Mouse (Mus musculus) MEL (cell line): ENCODE measurements around the gene Foxn3. TPM values are rescaled to one million over a fixed set of nuclear protein-coding genes. Genes with fewer than 3 reads are reported as not detected.

Source experiments
- DNase-seq: peaks from one replicate; pipeline ENCODE4 v3.0.0; 2011; ENCODE audit warnings: low read depth, low spot score
- H3K27ac ChIP-seq: 2 replicates; pipeline ENCODE4 v1.5.1; 2012; ENCODE audit warnings: low read depth, mild to moderate bottlenecking, control low read depth, low read length, moderate library complexity; ENCODE audit not compliant: control insufficient read depth
- H3K27me3 ChIP-seq, 2 experiments: fragments of 150-350 bp in 1 of 2; sonication (generic) in 1 of 2; 2 replicates each; pipeline ENCODE4 v1.6.1; 2012; ENCODE audit warnings: low read length in 2 of 2, mild to moderate bottlenecking in 2 of 2, improper control_type of control experiment in 1 of 2, moderate library complexity in 1 of 2; ENCODE audit not compliant: insufficient read depth in 2 of 2, control insufficient read depth in 1 of 2
- H3K36me3 ChIP-seq, 2 experiments: 2 replicates each; pipeline ENCODE4 v1.6.1; 2012 to 2014; ENCODE audit warnings: low read length in 2 of 2, improper control_type of control experiment in 1 of 2, inconsistent platforms in 1 of 2, mild to moderate bottlenecking in 1 of 2; ENCODE audit not compliant: insufficient read depth in 2 of 2, control insufficient read depth in 1 of 2
- H3K4me1 ChIP-seq, 2 experiments: fragments of 150-350 bp in 1 of 2; sonication (generic) in 1 of 2; 2 replicates each; pipeline ENCODE4 v1.6.1; 2012; ENCODE audit warnings: low read length in 2 of 2, improper control_type of control experiment in 1 of 2, mild to moderate bottlenecking in 1 of 2; ENCODE audit not compliant: insufficient read depth in 2 of 2, control insufficient read depth in 1 of 2
- H3K4me3 ChIP-seq, 2 experiments: fragments of 150-350 bp in 1 of 2; sonication (generic) in 1 of 2; 2 replicates each; pipeline ENCODE4 v1.5.1; 2012; ENCODE audit warnings: low read depth in 2 of 2, low read length in 2 of 2, mild to moderate bottlenecking in 2 of 2, moderate library complexity in 2 of 2, control low read depth in 1 of 2, improper control_type of control experiment in 1 of 2; ENCODE audit not compliant: control insufficient read depth in 1 of 2, insufficient read depth in 1 of 2
- H3K79me2 ChIP-seq: 2 replicates; pipeline ENCODE4 v1.6.1; 2012; ENCODE audit warnings: mild to moderate bottlenecking, low read length, moderate library complexity; ENCODE audit not compliant: control insufficient read depth, poor library complexity, insufficient read depth
- H3K9ac ChIP-seq: 2 replicates; pipeline ENCODE4 v1.6.1; 2012; ENCODE audit warnings: low read depth, mild to moderate bottlenecking, control low read depth, low read length, moderate library complexity; ENCODE audit not compliant: control insufficient read depth, poor library complexity, severe bottlenecking
- H3K9me3 ChIP-seq: fragments of 150-350 bp; sonication (generic); replicated peaks from 2 replicates; pipeline ENCODE4 v1.6.1; 2012; ENCODE audit warnings: mild to moderate bottlenecking, low read length, improper control_type of control experiment, moderate library complexity; ENCODE audit not compliant: insufficient read depth
- CHD2 ChIP-seq: IDR thresholded peaks from 2 replicates; pipeline ENCODE4 v1.6.1; 2011; ENCODE audit warnings: low read length, improper control_type of control experiment
- CTCF ChIP-seq, 3 experiments: IDR thresholded peaks in 2 of 3; conservative IDR thresholded peaks in 1 of 3; 2 replicates each; pipeline ENCODE4 v1.5.1; 2011 to 2012; ENCODE audit warnings: low read length in 3 of 3, low read depth in 2 of 3, mild to moderate bottlenecking in 2 of 3, improper control_type of control experiment in 1 of 3, inconsistent platforms in 1 of 3, mixed read lengths in 1 of 3, moderate library complexity in 1 of 3; ENCODE audit not compliant: control insufficient read depth in 1 of 3, insufficient read depth in 1 of 3, poor library complexity in 1 of 3, severe bottlenecking in 1 of 3
- E2F4 ChIP-seq: IDR thresholded peaks from 2 replicates; pipeline ENCODE4 v1.6.1; 2011; ENCODE audit warnings: low read depth, low read length, improper control_type of control experiment, borderline replicate concordance
- EP300 ChIP-seq, 2 experiments: IDR thresholded peaks; 2 replicates each; pipeline ENCODE4 v1.6.1; 2011; ENCODE audit warnings: improper control_type of control experiment in 2 of 2, low read length in 2 of 2, low read depth in 1 of 2, mild to moderate bottlenecking in 1 of 2
- ETS1 ChIP-seq: IDR thresholded peaks from 2 replicates; pipeline ENCODE4 v1.6.1; 2012; ENCODE audit warnings: low read depth, mild to moderate bottlenecking, inconsistent platforms, low read length, improper control_type of control experiment, moderate library complexity
- GABPA ChIP-seq: IDR thresholded peaks from 2 replicates; pipeline ENCODE4 v1.6.1; 2012; ENCODE audit warnings: low read depth, mild to moderate bottlenecking, inconsistent platforms, low read length, improper control_type of control experiment, moderate library complexity
- HCFC1 ChIP-seq: IDR thresholded peaks from 2 replicates; pipeline ENCODE4 v1.6.1; 2012; ENCODE audit warnings: low read depth, mild to moderate bottlenecking, inconsistent platforms, low read length, improper control_type of control experiment, moderate library complexity
- JUND ChIP-seq: IDR thresholded peaks from 2 replicates; pipeline ENCODE4 v1.6.1; 2011; ENCODE audit warnings: low read depth, mild to moderate bottlenecking, improper control_type of control experiment, low read length
- KAT2A ChIP-seq: conservative IDR thresholded peaks from 2 replicates; pipeline ENCODE4 v1.6.1; 2012; ENCODE audit warnings: low read depth, low read length, improper control_type of control experiment, inconsistent platforms
- MAFK ChIP-seq: IDR thresholded peaks from 2 replicates; pipeline ENCODE4 v1.6.1; 2011; ENCODE audit warnings: low read depth, mild to moderate bottlenecking, low read length, improper control_type of control experiment, borderline replicate concordance
- MEF2A ChIP-seq: IDR thresholded peaks from 2 replicates; pipeline ENCODE4 v1.6.1; 2014; ENCODE audit warnings: low read depth, mild to moderate bottlenecking, inconsistent platforms, low read length, improper control_type of control experiment; ENCODE audit not compliant: poor library complexity, insufficient replicate concordance, severe bottlenecking; ENCODE audit errors: extremely low read depth
- MYB ChIP-seq: IDR thresholded peaks from 2 replicates; pipeline ENCODE4 v1.6.1; 2011; ENCODE audit warnings: mild to moderate bottlenecking, low read depth, low read length, improper control_type of control experiment
- MYC ChIP-seq: IDR thresholded peaks from 2 replicates; pipeline ENCODE4 v1.6.1; 2011; ENCODE audit warnings: low read depth, mild to moderate bottlenecking, low read length, improper control_type of control experiment, moderate library complexity
- POLR2AphosphoS2 ChIP-seq: IDR thresholded peaks from 2 replicates; pipeline ENCODE4 v1.6.1; 2011; ENCODE audit warnings: low read length, improper control_type of control experiment
- RAD21 ChIP-seq: IDR thresholded peaks from 2 replicates; pipeline ENCODE4 v1.6.1; 2011; ENCODE audit warnings: mild to moderate bottlenecking, low read depth, low read length, improper control_type of control experiment
- SIN3A ChIP-seq: IDR thresholded peaks from 2 replicates; pipeline ENCODE4 v1.6.1; 2012; ENCODE audit warnings: low read length, improper control_type of control experiment, inconsistent platforms
- TAL1 ChIP-seq: IDR thresholded peaks from 2 replicates; pipeline ENCODE4 v1.6.1; 2012; ENCODE audit warnings: mild to moderate bottlenecking, inconsistent platforms, low read length, moderate library complexity, mixed read lengths
- TBP ChIP-seq: IDR thresholded peaks from 2 replicates; pipeline ENCODE4 v1.8.0; 2011; ENCODE audit warnings: low read depth, low read length, improper control_type of control experiment
- UBTF ChIP-seq: IDR thresholded peaks from 2 replicates; pipeline ENCODE4 v1.6.1; 2012; ENCODE audit warnings: low read depth, mild to moderate bottlenecking, inconsistent platforms, low read length, improper control_type of control experiment, moderate library complexity, borderline replicate concordance; ENCODE audit not compliant: insufficient read depth
- USF1 ChIP-seq: IDR thresholded peaks from 2 replicates; pipeline ENCODE4 v1.6.1; 2014; ENCODE audit warnings: low read depth, mild to moderate bottlenecking, inconsistent platforms, low read length, improper control_type of control experiment, moderate library complexity
- ZKSCAN1 ChIP-seq: IDR thresholded peaks from 2 replicates; pipeline ENCODE4 v1.6.1; 2012; ENCODE audit warnings: low read depth, mild to moderate bottlenecking, inconsistent platforms, low read length, improper control_type of control experiment, moderate library complexity
- polyA plus RNA-seq, 2 experiments: library from polyadenylated mRNA; stranded (reverse) in 1 of 2; unstranded in 1 of 2; fragments of >175 nt in 1 of 2; fragments of >200 nt in 1 of 2; gene quantifications; 2 replicates each; pipeline versions ENCODE4 v1.2.1 to v1.2.4; 2012; ENCODE audit warnings: low replicate concordance in 2 of 2, low read depth in 1 of 2; ENCODE audit not compliant: insufficient read length in 2 of 2, insufficient read depth in 1 of 2, missing spikeins in 1 of 2
- total RNA-seq: library from RNA; depleted of rRNA; stranded (reverse); fragments of 300-350 nt; gene quantifications from 2 replicates; pipeline ENCODE4 v1.2.3, GENCODE M21; 2012

Gene Foxn3
- total and polyA plus RNA-seq, 3 experiments: 15.5 to 22.8 TPM; not detected in 1

DNA sequence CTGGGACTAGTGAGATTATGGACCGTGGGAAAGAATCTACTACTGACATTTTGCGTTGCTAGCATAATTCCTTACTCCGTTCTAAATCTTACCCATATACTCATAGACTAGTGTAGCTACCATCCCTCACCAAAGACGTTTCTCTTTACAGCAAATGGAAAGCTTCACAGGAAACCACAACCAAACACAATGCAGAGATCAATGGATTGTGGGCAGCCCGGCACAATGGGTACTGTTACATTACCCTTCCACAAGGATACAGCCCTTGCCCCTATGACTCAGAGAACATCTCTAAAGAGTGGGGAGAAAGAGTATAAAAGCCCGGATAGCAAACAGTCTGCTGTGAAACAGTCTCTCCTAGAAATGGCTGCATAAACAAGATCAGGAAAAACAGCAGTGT lies 13.3 kb upstream of the Foxn3 start:
- no peak for DNase-seq
- H3K9ac ChIP-seq: no peak overlapping the region
- TF ChIP-seq MYC (no peak), MAFK (no peak), ZKSCAN1 (no peak), USF1 (no peak), CTCF (IDR thresholded peaks at IDR 0.05 in 2 of 3, conservative IDR thresholded peaks at IDR 0.05 in 1 of 3; ENCODE audit: control insufficient read depth in 1 of 3, insufficient read depth in 1 of 3, low read depth in 2 of 3, low read length in 3 of 3, poor library complexity in 1 of 3, severe bottlenecking in 1 of 3) (no peak)
- no peak overlapping the region for H3K27ac ChIP-seq
- H3K79me2 ChIP-seq: no peaks in the 10 kb centered on the region
- no peaks in the 10 kb centered on the region for H3K27me3 ChIP-seq
- H3K4me1 ChIP-seq: no peaks in the 10 kb centered on the region
- H3K4me3 ChIP-seq: no peak overlapping the region
- no peaks in the 10 kb centered on the region for H3K9me3 ChIP-seq
- H3K36me3 ChIP-seq: peaks cover 0 to 1% of the 10 kb centered on the region in 2 experiments; a peak in 1 of 4 replicates

DNA sequence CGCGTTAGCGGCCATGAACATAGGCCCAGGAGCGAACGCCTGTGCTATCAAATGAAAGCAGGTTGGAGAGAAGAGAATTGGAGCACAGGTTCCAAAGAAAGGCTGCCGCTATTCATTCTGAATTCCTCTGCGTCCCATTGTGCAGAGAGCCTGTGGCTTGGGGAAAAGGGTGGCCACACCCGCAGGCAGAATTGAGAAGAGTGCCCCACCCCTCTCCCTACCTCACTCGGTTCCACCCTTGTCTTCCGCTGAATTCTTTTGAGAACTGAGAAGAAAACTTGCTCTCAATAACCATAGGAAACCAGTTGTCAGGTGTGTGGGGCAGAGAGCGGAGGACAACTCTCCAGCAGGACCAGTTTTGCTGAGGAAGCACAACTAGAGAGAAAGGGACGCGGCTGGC lies 10.9 kb upstream of the Foxn3 start:
- Histone ChIP-seq H3K27me3 (no peaks in the 10 kb centered on the region), H3K9me3 (no peaks in the 10 kb centered on the region), H3K4me1 (no peaks in the 10 kb centered on the region), H3K36me3 (no peaks in the 10 kb centered on the region), H3K79me2 (no peaks in the 10 kb centered on the region), H3K4me3 (no peak overlapping the region), H3K27ac (no peak overlapping the region), H3K9ac (no peak overlapping the region)
- TF ChIP-seq TAL1 (no peak), E2F4 (no peak), USF1 (no peak), TBP (no peak), JUND (no peak), MYB (no peak)
- no peak for DNase-seq

DNA sequence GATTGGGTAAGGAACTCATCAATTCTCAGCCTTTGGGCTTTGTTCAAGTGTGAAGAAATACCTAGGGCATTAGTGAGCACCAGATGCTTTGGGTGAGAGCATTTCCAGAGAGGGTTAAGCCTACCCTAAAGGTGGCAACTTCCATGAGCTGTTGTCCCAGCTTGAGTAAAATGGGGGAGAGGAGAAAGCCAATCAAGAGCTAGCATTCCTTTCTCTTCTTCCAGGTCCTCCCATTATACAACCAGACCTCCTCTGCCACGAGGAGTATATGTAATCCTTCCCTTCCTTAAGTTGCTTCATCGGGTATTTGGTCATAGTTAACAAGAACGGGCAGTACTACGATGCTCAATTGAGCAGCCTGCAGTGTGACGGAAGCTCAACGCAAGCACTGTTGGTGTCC lies 9.7 kb upstream of the Foxn3 start:
- Histone ChIP-seq H3K4me3 (no peak overlapping the region), H3K79me2 (no peaks in the 10 kb centered on the region), H3K4me1 (no peaks in the 10 kb centered on the region), H3K36me3 (peaks cover 0 to 1% of the 10 kb centered on the region in 2 experiments; a peak in 1 of 4 replicates), H3K27ac (no peak overlapping the region), H3K27me3 (no peaks in the 10 kb centered on the region), H3K9ac (no peak overlapping the region), H3K9me3 (no peaks in the 10 kb centered on the region)
- TF ChIP-seq E2F4: no peak
- no peak for TF ChIP-seq GABPA
- no peak for TF ChIP-seq EP300 (IDR thresholded peaks at IDR 0.05; ENCODE audit: low read depth in 1 of 2, low read length in 2 of 2)
- no peak for TF ChIP-seq ETS1
- no peak for TF ChIP-seq POLR2AphosphoS2
- no peak for TF ChIP-seq CHD2
- no peak for TF ChIP-seq KAT2A
- TF ChIP-seq UBTF: no peak
- no peak for TF ChIP-seq USF1
- no peak for TF ChIP-seq MEF2A
- TF ChIP-seq SIN3A: no peak
- TF ChIP-seq RAD21: no peak
- TF ChIP-seq TAL1: no peak
- no peak for TF ChIP-seq JUND
- no peak for TF ChIP-seq HCFC1
- TF ChIP-seq MYC: no peak
- no peak for DNase-seq
